Mouse (Mus musculus) urinary bladder, postnatal 14 days (tissue): ENCODE data around the gene Drg2.
"Not testable (repeated sequence)": the region's sequence is repeated elsewhere in the genome, so short reads cannot be mapped to it uniquely, and the experiment has no call there.

Experiments used
- DNase-seq: peaks from one replicate; pipeline ENCODE4 v3.0.0; 2021; ENCODE audit warnings: low spot score

The Drg2 gene

DNA sequence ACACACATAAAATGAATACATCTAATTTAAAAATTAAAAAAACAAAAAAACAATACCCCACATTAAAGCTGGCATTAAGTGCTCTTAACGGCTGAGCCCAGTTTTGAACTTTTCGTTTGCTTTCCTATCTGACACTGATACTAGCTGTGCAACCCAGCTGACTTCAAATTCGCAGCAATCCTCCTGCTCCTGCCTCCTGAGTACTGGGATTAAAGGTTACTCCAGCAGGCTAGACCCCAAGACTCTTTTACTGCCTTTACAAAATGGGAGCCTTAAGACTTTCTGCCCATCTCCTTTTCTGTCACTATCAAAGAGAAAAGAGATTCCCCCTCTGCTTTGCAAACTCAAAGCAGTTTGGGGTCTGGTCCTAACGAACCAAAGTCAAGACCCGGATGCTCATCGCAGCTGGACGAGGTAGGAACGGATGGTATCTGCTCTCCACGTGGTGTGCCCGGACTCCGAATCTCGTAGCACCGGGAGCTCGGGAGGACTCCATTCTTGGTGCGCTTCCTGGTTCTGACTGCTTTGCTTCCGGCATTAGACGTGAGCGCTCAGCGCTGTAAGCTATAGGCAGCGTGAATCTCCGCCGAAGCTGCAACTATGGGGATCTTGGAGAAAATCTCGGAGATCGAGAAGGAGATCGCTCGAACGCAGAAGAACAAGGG is at the start of gene Drg2:
Drg2 (plus strand) TSS at position 512 of the 665 bp plus-strand sequence.
- peak; percentile 87 for DNase-seq

DNA sequence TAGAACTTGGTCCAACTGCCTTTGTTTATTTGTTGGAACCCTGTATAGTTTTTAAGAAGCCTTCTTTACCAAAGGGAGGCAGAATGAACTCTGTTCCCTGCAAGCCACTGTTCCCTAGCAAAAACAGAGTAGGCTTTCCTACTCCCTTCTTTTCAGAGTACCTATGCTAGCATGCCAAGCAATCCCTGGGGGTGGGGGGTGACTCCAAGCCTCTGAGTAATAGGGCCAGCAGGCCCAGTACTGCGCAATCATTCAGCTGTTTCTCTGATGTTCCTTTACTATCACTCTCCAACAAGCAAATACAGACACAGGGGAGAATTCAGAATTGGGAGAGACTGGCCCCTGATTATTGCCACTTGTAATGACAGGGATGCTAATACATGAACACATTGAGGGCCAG is 47.8 kb upstream of the Drg2 start:
- DNase-seq = no peak

DNA sequence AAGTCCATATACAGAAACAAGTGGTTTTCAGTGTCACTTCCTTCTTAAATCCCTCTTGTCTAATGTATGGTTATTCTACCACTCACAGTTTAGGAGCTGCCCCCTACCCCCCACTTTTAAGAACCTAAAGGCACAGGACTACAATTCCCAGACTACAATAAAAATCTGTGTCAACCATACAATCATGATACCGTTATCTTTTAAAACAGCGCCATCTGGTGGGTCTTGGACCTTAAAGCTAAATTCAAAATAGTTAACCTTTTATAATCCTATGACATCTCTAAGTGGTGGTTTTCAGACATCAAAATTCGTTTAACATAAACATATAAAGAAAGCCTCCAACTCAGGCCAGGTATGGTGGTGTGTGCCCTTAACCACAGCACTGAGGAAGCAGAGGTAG is 42.2 kb upstream of the Drg2 start:
- peak; percentile 72 for DNase-seq

DNA sequence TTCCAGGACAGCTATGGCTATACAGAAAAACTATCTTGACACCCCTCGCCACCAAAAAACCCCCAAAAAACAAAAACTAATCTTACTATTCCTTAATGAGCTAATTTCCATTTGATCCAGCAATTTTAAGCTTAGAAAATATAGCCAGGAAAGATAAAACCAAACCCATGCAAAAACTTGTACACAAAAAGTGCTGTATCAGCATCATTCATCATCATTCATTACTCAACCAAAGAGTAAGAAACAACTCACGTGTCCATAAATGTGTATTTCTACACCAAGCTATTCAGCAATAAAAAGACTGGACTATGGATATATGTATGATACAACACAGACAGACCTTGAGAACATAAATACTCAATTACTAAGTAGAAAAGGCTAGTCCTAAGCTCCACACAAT is 41.5 kb upstream of the Drg2 start:
- no peak for DNase-seq

DNA sequence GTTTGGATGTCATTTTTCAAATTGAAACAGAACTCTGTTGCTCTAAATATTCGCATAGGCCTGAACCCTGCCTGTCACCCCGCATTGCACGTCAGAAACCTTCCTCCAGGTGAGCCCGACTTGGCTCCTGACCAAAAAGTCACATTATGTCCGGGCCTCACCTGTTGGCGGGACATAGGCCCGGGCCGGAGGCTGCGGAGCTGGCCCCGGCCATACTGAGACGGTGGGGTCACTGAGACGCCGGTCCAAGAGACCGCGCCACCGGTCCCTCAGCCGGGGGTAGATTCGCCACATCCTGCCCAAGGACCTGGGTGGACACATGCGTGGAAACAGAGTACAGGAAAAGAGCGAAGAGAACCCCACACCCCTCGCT is 37.8 kb upstream of the Drg2 start:
- DNase-seq = peak; percentile 52

DNA sequence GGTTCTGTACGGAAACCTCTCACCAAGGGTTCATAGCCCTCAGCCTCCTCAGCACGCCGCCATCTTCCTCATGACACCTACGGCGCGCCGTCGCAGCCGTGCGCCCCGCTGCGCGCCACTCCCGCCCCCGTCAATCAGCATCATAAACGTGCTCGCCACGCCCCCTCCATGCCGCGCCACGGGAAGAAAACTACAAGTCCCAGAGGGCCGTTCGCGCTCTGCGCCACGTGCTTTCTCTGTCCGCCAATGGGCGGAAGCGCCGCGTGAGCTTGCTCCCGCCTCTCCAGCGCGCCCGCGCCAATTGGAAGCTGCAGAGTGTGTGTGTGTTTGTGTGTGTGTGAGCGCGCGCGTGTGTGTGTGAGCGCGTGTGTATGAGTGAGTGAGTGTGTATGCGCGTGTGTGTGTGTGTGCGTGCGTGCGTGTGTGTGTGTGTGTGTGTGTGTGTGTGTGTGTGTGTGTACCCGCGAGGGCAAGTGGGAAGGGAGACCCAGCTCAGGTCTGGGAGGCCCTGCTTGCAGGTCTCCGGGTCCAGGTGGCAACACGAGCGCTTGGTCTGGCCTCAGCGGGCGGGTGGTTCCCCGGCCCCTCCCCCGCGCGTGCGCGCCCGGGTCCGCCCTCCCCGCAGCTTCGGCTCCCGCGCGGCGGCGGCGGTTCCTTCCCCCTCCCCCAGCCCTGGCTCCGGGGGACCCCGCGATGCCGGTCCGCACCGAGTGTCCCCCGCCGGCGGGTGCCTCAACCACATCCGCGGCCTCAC is 37.3 kb upstream of the Drg2 start, which contains the start of gene Gid4:
Gid4 (plus strand) TSS at position 183 of the 754 bp plus-strand sequence.
- DNase-seq = peak; percentile 99

DNA sequence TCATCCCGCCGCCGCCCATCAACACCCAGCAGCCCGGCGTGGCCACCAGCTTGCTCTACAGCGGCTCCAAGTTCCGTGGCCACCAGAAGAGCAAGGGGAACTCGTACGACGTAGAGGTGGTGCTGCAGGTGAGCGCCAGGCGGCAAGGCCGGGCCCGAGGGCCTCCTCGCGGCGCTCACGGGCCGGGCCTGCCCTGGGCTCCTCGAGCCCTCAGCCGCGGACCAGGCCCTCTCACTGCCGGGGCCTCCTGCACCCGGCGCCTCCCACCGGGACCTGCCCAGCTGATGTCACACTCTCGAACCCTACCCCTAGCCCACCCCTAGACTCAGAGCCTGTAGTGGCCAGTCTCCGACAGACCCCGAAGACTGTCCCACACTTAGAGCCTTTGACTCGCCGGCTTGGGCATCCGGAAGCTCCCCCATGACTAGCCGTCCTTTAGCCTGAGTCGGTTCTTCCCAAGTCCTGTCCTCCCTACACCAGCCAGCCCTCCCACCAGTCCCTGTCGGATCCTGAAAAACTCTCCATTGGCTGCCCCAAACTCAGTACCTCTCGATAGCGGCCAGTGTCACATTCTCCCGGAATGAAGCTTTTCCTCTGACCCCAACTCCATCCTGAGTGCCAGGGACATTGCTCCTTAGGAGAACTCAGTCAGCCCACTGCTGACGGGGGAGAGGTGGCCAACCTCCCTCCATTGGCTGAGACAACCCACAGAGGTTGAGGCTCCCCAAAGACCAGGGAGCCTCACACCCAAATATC is 36.5 kb upstream of the Drg2 start, which contains the start of gene Atpaf2:
Atpaf2 (minus strand) TSS at position 741 of the 756 bp plus-strand sequence.
- DNase-seq = no peak

DNA sequence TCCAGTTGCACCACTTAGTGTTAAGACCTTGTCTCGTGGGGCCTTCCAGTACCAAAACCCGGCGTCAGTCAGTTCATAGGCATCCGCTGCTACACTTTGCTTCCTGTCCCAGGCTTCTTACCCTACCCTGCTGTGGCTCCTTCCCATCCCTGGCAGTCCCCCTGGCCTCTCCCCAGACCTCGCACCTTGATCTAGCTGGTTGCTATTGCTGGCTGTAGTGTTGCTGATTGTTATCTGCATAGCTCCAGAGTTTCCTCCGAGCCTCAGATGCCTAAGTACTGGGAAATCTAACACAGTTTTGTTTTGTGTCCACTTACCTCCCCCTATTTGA is 36.0 kb upstream of the Drg2 start:
- DNase-seq = peak; percentile 11

DNA sequence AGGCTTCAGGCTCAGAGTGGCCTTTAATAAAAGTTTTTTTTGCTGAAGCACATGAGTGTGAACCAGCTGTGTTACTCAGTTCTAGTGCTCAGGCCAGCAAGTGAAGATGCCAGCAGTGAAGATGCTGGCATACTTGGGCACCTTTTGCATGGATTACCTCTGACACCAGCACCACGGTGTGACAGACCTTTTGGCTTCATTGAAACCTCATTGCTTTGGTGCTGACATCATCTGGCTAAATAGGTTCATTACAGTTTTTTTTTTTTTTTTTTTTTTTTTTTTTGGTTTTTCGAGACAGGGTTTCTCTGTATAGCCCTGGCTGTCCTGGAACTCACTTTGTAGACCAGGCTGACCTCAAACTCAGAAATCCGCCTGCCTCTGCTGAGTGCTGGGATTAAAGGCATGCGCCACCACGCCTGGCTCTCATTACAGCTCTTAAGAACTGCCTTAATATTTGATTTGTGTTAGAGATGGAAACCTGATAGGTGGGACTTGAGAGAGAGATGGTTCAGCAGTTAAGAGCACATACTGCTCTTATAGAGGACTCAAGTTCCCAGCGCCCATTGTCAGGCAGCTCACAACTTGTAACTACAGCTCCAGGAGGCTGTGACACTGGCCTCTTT is 32.2 kb upstream of the Drg2 start:
- no peak for DNase-seq

DNA sequence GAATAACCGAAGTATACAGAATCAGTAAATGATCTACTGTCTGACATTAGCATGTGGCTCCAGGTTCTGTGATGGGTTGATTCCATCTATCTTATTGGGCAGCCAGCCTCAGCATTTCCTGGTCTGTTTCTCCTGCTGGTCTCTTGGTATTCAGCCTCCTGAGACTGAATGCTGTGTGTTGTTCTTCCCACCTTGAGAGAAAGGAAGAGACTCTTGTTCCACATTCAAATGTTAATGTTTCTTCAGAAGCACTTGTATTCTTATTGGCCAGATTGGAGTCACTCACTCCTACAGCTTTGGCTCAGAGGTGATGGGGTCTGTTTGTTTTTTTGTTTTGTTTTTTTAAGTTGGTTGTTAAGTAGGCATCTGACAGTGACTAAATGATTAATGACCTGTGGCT is 31.4 kb upstream of the Drg2 start:
- no peak for DNase-seq

DNA sequence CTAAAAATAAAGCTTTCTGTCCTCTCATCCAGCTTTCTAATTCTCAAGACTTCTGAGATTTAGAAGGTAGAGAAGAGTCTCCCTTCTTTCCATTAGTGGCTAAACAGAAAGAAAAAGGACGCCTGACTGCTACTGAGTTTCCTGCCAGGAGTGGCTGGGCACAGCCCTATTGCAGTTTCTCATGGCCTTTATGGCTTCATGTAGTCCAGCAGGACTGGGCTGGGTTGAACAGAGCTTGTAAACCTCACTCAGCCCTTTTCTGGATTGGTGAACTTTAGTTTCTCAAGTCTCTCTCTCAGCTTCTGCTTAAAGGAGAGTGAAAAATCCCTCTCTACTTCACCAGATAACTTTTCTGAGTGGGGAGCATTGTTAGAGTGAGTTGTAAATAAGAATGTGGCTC is 28.0 kb upstream of the Drg2 start:
- DNase-seq = no peak

DNA sequence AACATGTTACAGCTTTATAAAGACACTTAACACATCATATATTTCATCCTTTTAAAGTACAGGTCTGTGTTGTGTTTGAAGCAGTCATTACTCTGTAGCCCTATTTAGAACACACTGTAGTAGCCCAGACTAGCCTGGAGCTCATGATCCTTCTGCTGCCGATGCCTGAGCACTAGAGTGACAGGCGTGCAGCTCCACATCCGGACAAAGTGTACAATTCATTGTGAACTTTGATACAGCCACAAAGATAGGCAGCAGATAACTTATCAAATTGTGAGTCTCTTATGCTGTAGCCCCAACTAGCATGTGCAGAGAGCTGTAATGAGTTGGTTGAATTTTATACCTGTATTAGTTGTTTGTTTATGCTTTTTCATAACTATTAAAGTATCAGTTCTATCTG is 26.8 kb upstream of the Drg2 start:
- DNase-seq = no peak

DNA sequence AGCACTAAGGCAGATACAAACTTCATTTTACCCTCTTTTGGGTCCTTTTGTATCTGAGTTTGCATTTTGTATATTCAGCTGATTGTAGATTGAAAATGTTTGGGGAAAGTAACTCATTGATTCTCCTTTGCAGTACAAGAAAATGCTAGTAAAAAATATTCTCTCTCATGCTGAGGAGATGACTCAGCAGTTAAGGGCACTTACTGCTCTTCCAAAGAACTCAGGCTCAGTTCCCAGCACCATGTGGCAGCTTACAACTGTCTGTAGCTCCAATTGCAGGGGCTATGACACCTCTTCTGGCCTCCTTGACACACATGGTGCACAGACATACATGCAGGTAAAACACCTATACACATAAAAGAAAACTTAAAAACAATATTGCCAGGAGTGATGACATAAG is 20.9 kb upstream of the Drg2 start:
- no peak for DNase-seq

DNA sequence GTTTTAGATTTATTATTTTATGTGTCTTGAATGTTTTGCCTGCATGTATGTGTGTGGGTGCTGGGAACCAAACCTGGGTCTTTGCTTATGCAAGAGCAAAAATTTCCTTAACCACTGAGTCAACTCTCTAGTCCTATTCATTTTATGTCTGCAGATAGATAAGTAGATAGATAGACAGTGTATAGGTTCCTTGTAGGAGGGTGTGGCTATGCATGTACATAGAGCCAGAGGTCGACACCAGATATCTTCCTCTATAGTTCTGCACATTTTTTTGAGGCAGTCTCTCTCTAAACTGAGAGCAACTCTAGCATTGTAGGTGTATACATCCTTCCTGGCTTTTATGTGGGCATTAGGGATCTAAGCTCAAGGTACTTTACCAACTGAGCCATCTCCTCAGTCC is 19.3 kb upstream of the Drg2 start:
- DNase-seq = no peak

DNA sequence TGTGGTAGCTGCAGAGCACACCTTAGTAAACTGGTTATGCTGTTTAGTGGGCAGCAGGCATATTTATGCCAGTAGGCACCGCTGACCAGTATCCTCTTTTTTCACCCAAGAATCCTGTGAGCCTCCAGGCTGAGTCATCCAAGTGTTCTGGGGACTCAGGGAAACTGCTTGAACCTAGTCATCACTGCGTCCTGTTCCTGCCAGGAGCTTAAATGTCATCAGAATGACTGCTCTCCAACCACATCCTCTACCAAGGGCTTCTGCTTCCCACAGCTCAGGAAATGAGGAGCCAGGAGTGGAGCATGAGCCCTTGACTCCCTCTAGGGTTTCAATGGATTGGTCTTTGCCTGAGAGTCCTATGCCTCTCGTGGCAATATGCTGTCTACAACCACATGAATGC is 17.8 kb upstream of the Drg2 start:
- no peak for DNase-seq

DNA sequence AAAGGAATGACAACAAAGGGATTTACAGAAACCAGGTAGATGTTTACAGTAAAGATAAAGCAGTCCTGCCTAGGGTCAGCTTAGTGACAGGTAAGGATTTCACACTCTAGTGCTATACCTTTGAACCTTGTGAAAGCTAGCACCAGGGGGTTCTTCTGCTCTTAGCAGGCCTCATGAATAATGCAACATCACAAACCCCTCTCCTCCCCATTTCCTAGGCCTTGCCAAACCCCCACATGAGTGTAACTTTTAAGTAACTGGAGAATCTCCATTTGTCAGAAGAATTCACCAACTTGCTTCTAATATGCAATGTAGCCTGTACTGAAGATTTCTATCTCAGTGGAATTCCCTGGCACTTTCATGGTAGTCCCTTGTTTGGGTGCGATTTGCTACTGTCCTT is 14.8 kb upstream of the Drg2 start:
- DNase-seq = not testable (repeated sequence)

DNA sequence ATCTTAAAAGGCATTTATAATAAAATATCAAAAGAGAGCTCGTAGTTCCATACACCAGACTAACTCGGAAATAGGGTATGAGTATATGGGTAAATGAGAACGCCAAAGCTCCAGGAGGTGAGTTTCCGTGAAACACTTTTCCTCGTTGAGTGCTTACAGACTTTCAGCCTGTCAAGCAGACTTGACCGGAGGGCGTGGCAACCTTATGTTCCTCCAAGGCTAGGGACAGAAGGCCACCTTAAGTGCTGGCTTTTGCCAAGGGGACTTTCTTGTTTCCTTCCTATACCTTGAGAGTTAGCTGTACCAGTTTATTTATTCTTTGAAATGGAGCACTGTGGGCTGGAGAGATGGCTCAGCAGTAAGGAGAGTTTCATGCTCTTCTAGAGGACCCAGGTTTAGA is 14.2 kb upstream of the Drg2 start:
- DNase-seq = no peak

DNA sequence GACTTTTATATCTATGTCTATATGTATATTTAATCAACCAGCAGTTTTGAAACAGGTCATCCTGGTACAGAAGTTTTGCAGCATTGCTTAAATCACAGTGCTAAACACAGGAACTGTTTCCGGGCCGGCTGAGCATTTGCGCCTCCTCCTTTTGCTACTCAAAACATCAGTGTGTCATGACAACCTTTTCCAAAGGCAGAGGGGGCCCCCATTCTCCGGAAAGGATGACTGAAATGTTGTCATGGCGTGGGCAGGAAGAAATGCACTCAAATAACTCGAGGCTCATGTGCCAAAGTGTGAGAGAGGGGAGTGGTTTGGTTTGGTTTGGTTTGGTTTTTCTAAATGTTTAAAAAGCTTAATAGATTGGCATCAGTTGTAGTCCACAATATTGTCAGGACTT is 11.5 kb upstream of the Drg2 start:
- no peak for DNase-seq

DNA sequence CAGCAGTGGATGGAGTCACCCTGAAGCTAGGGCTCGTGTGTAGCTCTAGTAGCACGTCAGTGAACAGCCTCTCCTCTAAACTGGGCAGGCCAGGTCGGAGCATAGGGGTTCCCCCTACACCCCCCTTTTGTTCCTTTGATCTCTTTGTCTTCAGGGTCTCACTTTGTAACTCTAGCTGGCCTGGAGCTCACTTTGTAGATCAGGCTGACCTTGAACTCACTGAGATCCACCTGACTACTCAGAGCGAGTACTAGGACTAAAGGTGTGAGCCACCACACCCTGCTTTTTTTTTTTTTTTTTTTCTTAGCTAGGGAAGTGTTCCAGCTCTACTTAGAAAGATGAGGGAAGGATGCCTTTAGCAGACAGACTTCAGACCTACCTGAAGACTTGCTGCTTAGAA is 10.4 kb upstream of the Drg2 start:
- no peak for DNase-seq

DNA sequence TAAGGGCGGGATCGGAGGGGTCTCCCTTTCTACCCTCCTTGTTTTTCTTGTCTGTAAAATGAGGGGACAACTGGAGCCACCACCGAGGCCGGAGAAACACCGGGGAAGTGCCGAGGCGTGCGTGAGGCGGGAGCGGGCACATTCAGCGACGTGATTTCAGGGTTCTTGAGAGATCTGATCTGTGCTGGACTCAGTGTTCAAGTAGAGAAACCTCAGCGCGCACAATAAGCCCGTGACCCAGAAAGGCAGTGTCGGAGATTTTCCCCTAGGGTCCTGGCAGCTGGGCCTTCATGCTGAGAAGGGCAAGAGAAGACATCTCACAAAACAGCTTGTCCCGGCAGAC is 325 bp downstream of the Drg2 start:
- DNase-seq = no peak

DNA sequence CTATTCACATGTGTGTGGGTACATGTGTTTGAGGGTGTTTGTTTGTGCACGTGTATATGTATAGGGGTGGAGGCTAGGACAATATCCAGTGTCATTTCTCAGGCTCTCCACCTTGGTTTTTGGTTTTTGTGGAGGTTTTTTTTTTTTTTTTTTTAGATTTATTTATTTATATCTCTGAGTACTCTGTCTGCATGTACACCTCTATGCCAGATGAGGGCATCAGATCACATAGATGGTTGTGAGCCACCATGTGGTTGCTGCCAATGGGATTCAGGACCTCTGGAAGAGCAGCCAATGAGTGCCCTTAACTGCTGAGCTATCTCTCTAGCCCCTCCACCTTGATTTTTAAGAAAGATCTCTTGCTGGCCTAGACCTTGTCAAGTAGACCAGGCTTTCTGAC is 3.6 kb downstream of the Drg2 start:
- no peak for DNase-seq

DNA sequence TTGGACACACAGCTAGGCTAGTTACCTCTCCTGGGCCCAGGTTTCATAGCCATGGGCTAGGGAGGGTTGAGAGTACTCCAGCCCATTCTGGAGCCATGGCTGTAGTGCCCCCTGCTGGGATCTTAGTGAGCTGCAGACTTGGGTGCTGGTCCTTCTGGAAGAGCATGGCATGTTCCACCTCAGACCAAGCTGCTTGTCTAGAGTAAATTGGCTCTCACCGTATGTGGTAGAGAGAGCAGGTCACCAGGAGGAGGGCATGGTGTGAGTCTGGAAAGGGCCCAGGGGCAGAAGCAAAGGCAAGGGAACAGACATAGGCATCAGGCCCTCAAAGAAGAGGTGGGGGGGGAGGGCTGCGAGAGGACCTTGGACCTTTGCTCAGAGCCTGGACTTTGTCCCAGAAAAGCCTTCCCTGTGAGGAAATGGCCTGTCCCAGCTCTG is 11.6 kb downstream of the Drg2 start:
- peak; percentile 14 for DNase-seq

DNA sequence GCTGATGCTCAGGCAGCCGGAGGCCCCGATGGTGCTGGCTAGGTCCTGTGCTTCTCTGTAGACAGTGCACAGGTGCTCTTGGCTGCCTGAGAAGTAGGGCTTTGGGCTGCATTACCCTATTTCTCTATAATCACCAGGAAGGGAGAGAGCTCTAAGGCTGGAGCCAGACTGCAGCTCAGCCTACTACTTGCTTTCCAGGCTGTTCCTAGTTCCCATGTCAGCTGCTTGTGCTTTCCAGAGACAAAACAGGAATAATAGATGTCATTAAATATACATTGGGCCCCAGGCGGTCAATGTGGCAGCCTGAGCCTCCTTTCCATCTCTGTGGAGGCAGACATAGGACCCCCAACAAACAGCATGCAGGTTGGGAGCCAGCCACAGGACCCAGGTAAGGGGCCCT is 14.6 kb downstream of the Drg2 start, which contains the start of gene Myo15:
Myo15 (plus strand) TSS at position 301 of the 400 bp plus-strand sequence.
- no peak for DNase-seq
